16 mouse cellular contexts compared by ENCODE assay signal in the genomic region with DNA sequence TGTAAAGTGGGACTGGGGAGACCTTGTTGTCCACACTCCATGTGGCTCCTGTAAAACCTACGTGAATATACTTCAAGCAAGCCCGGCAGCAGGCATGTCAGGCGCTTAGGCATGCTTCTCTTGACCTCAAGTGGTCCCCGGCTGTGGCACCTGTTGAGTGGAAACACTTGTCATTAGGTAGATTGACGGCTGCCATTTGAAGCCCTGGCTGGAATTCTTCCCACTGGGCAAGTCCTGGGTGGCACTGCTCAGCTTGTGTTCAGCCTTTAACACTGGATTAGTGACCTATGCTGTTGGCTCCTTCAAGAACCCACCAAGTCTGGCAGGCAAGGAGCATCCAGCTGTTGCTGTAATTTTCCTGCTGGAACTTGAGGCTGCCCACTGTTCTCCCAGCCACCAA.
DNase-seq lines count a peak whose midpoint lies in the region; ATAC-seq and TF ChIP-seq lines count a peak whose summit lies in the region.
"Had no signal": no experiment of that assay in that cellular context is flagged by ENCODE, and none has a peak within 500 bp of the region (broad histone marks: within the 10 kb centered on the region; RNA-seq: fewer than 3 reads in every experiment).

No protein-coding gene starts in this region.

- H3K27ac ChIP-seq in heart, embryonic 10.5 days = peak overlapping the region; percentile 84
- peak overlapping the region; percentile 97 for H3K27ac ChIP-seq in heart, embryonic 12.5 days (ENCODE audit: poor library complexity, severe bottlenecking)
- H3K27ac ChIP-seq in liver, embryonic 11.5 days (ENCODE audit: low read depth, low read length) = no peak overlapping the region
- H3K27ac ChIP-seq in neural tube, embryonic 15.5 days (replicated peaks) = no peak overlapping the region
- H3K27ac ChIP-seq: hindbrain, embryonic 15.5 days; macrophage; midbrain, embryonic 15.5 days; neural tube, embryonic 13.5 days had no signal

- peak; percentile 22; the same call in 1 of the 2 replicates for ATAC-seq in heart, embryonic 12.5 days (ENCODE audit: insufficient number of reproducible peaks, low FRiP score)
- no peak for ATAC-seq in liver, embryonic 11.5 days (replicated peaks; ENCODE audit: low FRiP score)
- no peak for ATAC-seq in erythroid progenitor cell, adult 5-6 weeks (replicated peaks; ENCODE audit: low FRiP score, poor library complexity, severe bottlenecking)
- no peak for ATAC-seq in neural tube, embryonic 15.5 days (ENCODE audit: low FRiP score)
- ATAC-seq: midbrain, embryonic 15.5 days had no signal

- H3K9me3 ChIP-seq in heart, embryonic 10.5 days = no peaks in the 10 kb centered on the region
- no peaks in the 10 kb centered on the region for H3K9me3 ChIP-seq in heart, embryonic 12.5 days (replicated peaks)
- H3K9me3 ChIP-seq in liver, embryonic 11.5 days (ENCODE audit: control insufficient read depth, low read length) = no peaks in the 10 kb centered on the region
- H3K9me3 ChIP-seq in neural tube, embryonic 15.5 days (replicated peaks) = no peaks in the 10 kb centered on the region
- H3K9me3 ChIP-seq: hindbrain, embryonic 15.5 days; midbrain, embryonic 15.5 days; neural tube, embryonic 13.5 days had no signal

- H3K9ac ChIP-seq in heart, embryonic 12.5 days = peak overlapping the region; percentile 51
- H3K9ac ChIP-seq in liver, embryonic 11.5 days (ENCODE audit: low read depth, low read length) = no peak overlapping the region
- H3K9ac ChIP-seq in neural tube, embryonic 15.5 days (replicated peaks) = no peak overlapping the region
- H3K9ac ChIP-seq: hindbrain, embryonic 15.5 days; midbrain, embryonic 15.5 days; neural tube, embryonic 13.5 days had no signal

- TF ChIP-seq CTCF in lung, adult 2 months (IDR thresholded peaks at IDR 0.05; ENCODE audit: insufficient read depth, low read length) = no peak

- H3K4me3 ChIP-seq in heart, embryonic 10.5 days = no peak overlapping the region
- H3K4me3 ChIP-seq in heart, embryonic 12.5 days = no peak overlapping the region
- no peak overlapping the region for H3K4me3 ChIP-seq in lung, adult 2 months (replicated peaks; ENCODE audit: extremely low read depth, low read depth, low read length)
- no peak overlapping the region for H3K4me3 ChIP-seq in liver, embryonic 11.5 days (ENCODE audit: low read depth, low read length)
- no peak overlapping the region for H3K4me3 ChIP-seq in neural tube, embryonic 15.5 days (replicated peaks)
- H3K4me3 ChIP-seq: hindbrain, embryonic 15.5 days; midbrain, embryonic 15.5 days; neural tube, embryonic 13.5 days had no signal

- no peak for DNase-seq in heart, embryonic 10.5 days (ENCODE audit: low spot score)
- DNase-seq in heart, postnatal 36 days = no peak
- DNase-seq in lung, adult 2 months = peak; percentile 72
- DNase-seq in skeletal muscle tissue, adult 2 months (ENCODE audit: low read depth, low spot score) = peak; percentile 97
- no peak for DNase-seq in liver, embryonic 11.5 days (ENCODE audit: low spot score)
- DNase-seq: B cell, adult 2 months; embryo, embryonic 11 days; thymus, postnatal 4 days had no signal

- no peak overlapping the region for H3K4me2 ChIP-seq in heart, embryonic 12.5 days
- H3K4me2 ChIP-seq in liver, embryonic 11.5 days = no peak overlapping the region
- H3K4me2 ChIP-seq in neural tube, embryonic 15.5 days = no peak overlapping the region
- H3K4me2 ChIP-seq: hindbrain, embryonic 15.5 days; midbrain, embryonic 15.5 days; neural tube, embryonic 13.5 days had no signal

- intact Hi-C loops in heart, postnatal 36 days (cut with DNase I) = no loop called here

- H3K36me3 ChIP-seq in heart, embryonic 10.5 days = peaks cover 22% of the 10 kb centered on the region
- H3K36me3 ChIP-seq in heart, embryonic 12.5 days = peaks cover 14% of the 10 kb centered on the region
- H3K36me3 ChIP-seq in liver, embryonic 11.5 days (ENCODE audit: control insufficient read depth, insufficient read depth, low read length) = 0 out of 2 replicates have a peak, but pooled peaks cover 2% of the 10 kb centered on the region
- no peaks in the 10 kb centered on the region for H3K36me3 ChIP-seq in neural tube, embryonic 15.5 days
- H3K36me3 ChIP-seq: G1E; hindbrain, embryonic 15.5 days; midbrain, embryonic 15.5 days; neural tube, embryonic 13.5 days had no signal

- H3K27me3 ChIP-seq in heart, embryonic 10.5 days (ENCODE audit: insufficient read depth, poor library complexity, severe bottlenecking) = no peaks in the 10 kb centered on the region
- H3K27me3 ChIP-seq in heart, embryonic 12.5 days (replicated peaks) = no peaks in the 10 kb centered on the region
- H3K27me3 ChIP-seq in liver, embryonic 11.5 days (replicated peaks; ENCODE audit: control insufficient read depth, insufficient read depth, low read length) = no peaks in the 10 kb centered on the region
- H3K27me3 ChIP-seq in neural tube, embryonic 15.5 days (replicated peaks) = no peaks in the 10 kb centered on the region
- H3K27me3 ChIP-seq: hindbrain, embryonic 15.5 days; midbrain, embryonic 15.5 days; neural tube, embryonic 13.5 days had no signal

- 20% methylated on average over 5 of the region's 5 CpGs for WGBS in heart, embryonic 10.5 days
- WGBS in heart, embryonic 12.5 days = 36% methylated on average over 5 of the region's 5 CpGs
- WGBS in lung, adult 2 months = 61% methylated on average over 5 of the region's 5 CpGs
- WGBS in liver, embryonic 11.5 days = 85% methylated on average over 5 of the region's 5 CpGs
- 79% methylated on average over 5 of the region's 5 CpGs for WGBS in neural tube, embryonic 15.5 days

- no peak for TF ChIP-seq POLR2A in lung, adult 2 months (IDR thresholded peaks at IDR 0.05; ENCODE audit: borderline replicate concordance, extremely low read depth, low read depth, low read length)

- peaks cover 82% of the 10 kb centered on the region for H3K4me1 ChIP-seq in heart, embryonic 10.5 days
- H3K4me1 ChIP-seq in heart, embryonic 12.5 days (replicated peaks) = peaks cover 91% of the 10 kb centered on the region
- peaks cover 45% of the 10 kb centered on the region for H3K4me1 ChIP-seq in lung, adult 2 months (ENCODE audit: control insufficient read depth, insufficient read depth, low read length)
- no peaks in the 10 kb centered on the region; the same call in 1 of the 2 replicates for H3K4me1 ChIP-seq in liver, embryonic 11.5 days (replicated peaks; ENCODE audit: control insufficient read depth, insufficient read depth, low read length)
- no peaks in the 10 kb centered on the region for H3K4me1 ChIP-seq in neural tube, embryonic 15.5 days
- H3K4me1 ChIP-seq: hindbrain, embryonic 15.5 days; midbrain, embryonic 15.5 days; neural tube, embryonic 13.5 days had no signal

Comparison
In these comparisons a context has a peak if more than half of its experiments do, and no peak if none do; other contexts are left out.
1. DNase-seq: peak in lung, adult 2 months (single experiment) and skeletal muscle tissue, adult 2 months (single experiment); none in heart, embryonic 10.5 days (single experiment), heart, postnatal 36 days (0 of 2) and liver, embryonic 11.5 days (single experiment).
2. H3K27ac ChIP-seq: peak in heart, embryonic 10.5 days (single experiment) and heart, embryonic 12.5 days (single experiment); none in liver, embryonic 11.5 days (single experiment) and neural tube, embryonic 15.5 days (single experiment).